Mouse (Mus musculus): ENCODE measurements around the gene Rpl34. TPM values are rescaled to one million over a fixed set of nuclear protein-coding genes. Genes with fewer than 3 reads are reported as not detected.

Rpl34 gene
- polyA plus RNA-seq, 1 experiment from 2014 or later: 549 TPM

DNA sequence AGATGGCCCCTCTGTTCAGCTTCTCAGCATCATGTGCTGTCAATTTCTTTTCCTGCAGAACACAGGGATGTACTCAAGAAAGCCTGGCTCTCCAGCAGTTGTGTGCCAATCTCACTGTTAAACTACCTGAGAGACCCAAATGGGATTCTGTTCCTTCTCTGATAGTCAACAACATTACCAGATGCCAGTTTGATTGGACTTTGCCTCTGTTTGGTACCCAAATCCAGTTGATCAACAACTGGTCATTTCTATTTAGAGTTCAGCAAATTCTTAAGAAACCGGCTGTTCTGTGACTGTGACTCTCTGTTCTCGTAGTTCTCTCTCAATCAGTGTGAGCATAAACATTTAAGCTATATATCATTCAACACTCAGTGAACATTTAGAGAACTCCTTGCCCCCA, 49.0 kb downstream of the Rpl34 start:
- Histone ChIP-seq H3K27ac (ENCODE audit: low read depth) (no peak overlapping the region), H3K36me3 (replicated peaks; ENCODE audit: insufficient read depth, low read length) (no peaks in the 10 kb centered on the region), H3K4me1 (ENCODE audit: insufficient read depth) (no peaks in the 10 kb centered on the region), H3K27me3 (ENCODE audit: insufficient read depth, low read length) (no peaks in the 10 kb centered on the region), H3K9ac (replicated peaks) (no peak overlapping the region), H3K4me3 (ENCODE audit: low read depth, low read length) (no peak overlapping the region), H3K4me2 (ENCODE audit: low read depth, low read length) (no peak overlapping the region), H3K9me3 (ENCODE audit: low read length) (no peaks in the 10 kb centered on the region)
- TF ChIP-seq EP300 (IDR thresholded peaks at IDR 0.05; ENCODE audit: low read depth) (no peak), CTCF (IDR thresholded peaks at IDR 0.05; ENCODE audit: low read depth) (no peak)
- 73% methylated on average over 2 of the region's 2 CpGs for WGBS (ENCODE audit: insufficient replicate concordance)
- ATAC-seq (no peak), DNase-seq (no peak)

- Histone ChIP-seq H3K4me2 (ENCODE audit: low read depth, low read length) (no peak overlapping the region), H3K4me1 (ENCODE audit: insufficient read depth) (no peaks in the 10 kb centered on the region), H3K9me3 (ENCODE audit: low read length) (no peaks in the 10 kb centered on the region), H3K9ac (replicated peaks) (no peak overlapping the region), H3K27ac (ENCODE audit: low read depth) (no peak overlapping the region), H3K36me3 (replicated peaks; ENCODE audit: insufficient read depth, low read length) (no peaks in the 10 kb centered on the region), H3K27me3 (ENCODE audit: insufficient read depth, low read length) (no peaks in the 10 kb centered on the region), H3K4me3 (ENCODE audit: low read depth, low read length) (no peak overlapping the region)
- ATAC-seq: no peak
- 84% methylated on average over 19 of the region's 19 CpGs for WGBS (ENCODE audit: insufficient replicate concordance)
- TF ChIP-seq CTCF (IDR thresholded peaks at IDR 0.05; ENCODE audit: low read depth) (no peak), EP300 (IDR thresholded peaks at IDR 0.05; ENCODE audit: low read depth) (no peak)
- no peak for DNase-seq
Measured at GRCm38 (mm10) chr3:130677671-130678460, 52.3 kb downstream of the Rpl34 start.

Other genes with a start within 250 kb of the Rpl34 start
- gene Etnppl, start 113.0 kb downstream of the Rpl34 start, polyA plus RNA-seq (2015; fragmentation: Nextera tagmentation; extraction: Ambion mirVana): 42.6 and 49.1 TPM in 2 replicates
- gene Ostc, start 21.0 kb downstream of the Rpl34 start, polyA plus RNA-seq (2015; fragmentation: Nextera tagmentation; extraction: Ambion mirVana): 171 and 178 TPM in 2 replicates

Data from liver, postnatal 0 days (tissue).